Mouse (Mus musculus) hindbrain, embryonic 13.5 days (tissue): Measurements from ENCODE around the gene Gm28053. TPM values are rescaled to one million over a fixed set of nuclear protein-coding genes. Genes with fewer than 3 reads are reported as not detected.
A peak's percentile ranks its signal among the peaks of the same experiment; 100 is the strongest.

ENCODE experiments used
- ATAC-seq: fragments of 200-750 bp; cut with Nextera tagmentation; 2 replicates; pipeline ENCODE4 v1.8.0; 2017; ENCODE audit warnings: moderate TSS enrichment; ENCODE audit not compliant: low FRiP score
- H3K27ac ChIP-seq: fragments of 300-500 bp; sonication (generic); 2 replicates; pipeline ENCODE4 v1.5.1; 2015; ENCODE audit warnings: inconsistent platforms, mild to moderate bottlenecking, moderate library complexity
- H3K27me3 ChIP-seq: fragments of 300-500 bp; sonication (generic); 2 replicates; pipeline ENCODE4 v1.6.1; 2015; ENCODE audit warnings: mild to moderate bottlenecking, inconsistent platforms
- H3K36me3 ChIP-seq: fragments of 300-500 bp; sonication (generic); 2 replicates; pipeline ENCODE4 v1.6.1; 2015; ENCODE audit warnings: mild to moderate bottlenecking, inconsistent platforms
- H3K4me1 ChIP-seq: fragments of 300-500 bp; sonication (generic); replicated peaks from 2 replicates; pipeline ENCODE4 v1.6.1; 2015; ENCODE audit warnings: inconsistent platforms
- H3K4me2 ChIP-seq: fragments of 300-500 bp; sonication (generic); 2 replicates; pipeline ENCODE4 v1.6.1; 2015; ENCODE audit warnings: inconsistent platforms, mild to moderate bottlenecking, moderate library complexity
- H3K4me3 ChIP-seq: fragments of 300-500 bp; sonication (generic); 2 replicates; pipeline ENCODE4 v1.5.1; 2015; ENCODE audit warnings: mild to moderate bottlenecking, inconsistent platforms
- H3K9ac ChIP-seq: fragments of 300-500 bp; sonication (generic); 2 replicates; pipeline ENCODE4 v1.6.1; 2015; ENCODE audit warnings: mild to moderate bottlenecking, inconsistent platforms
- H3K9me3 ChIP-seq: fragments of 300-500 bp; sonication (generic); 2 replicates; pipeline ENCODE4 v1.6.1; 2016; ENCODE audit warnings: inconsistent platforms
- WGBS: fragments of 180-500 bp; shearing (Covaris S2); methylation state at CpG from one replicate; pipeline ENCODE4 v1.1.7; 2015; 5-methylcytosine and 5-hydroxymethylcytosine counted together
- polyA plus RNA-seq: library from polyadenylated mRNA; unstranded; fragments of >200 nt; fragmentation: Nextera tagmentation; extraction: Ambion mirVana; gene quantifications from 2 replicates; pipeline ENCODE4 v1.2.1, GENCODE M21; 2015

The Gm28053 gene
- polyA plus RNA-seq, 1 experiment from 2014 or later: not detected

- no peak for ATAC-seq
- WGBS: 72% methylated on average over 7 of the region's 7 CpGs
- H3K4me1 ChIP-seq: peaks cover 9% of the 10 kb centered on the region
- no peaks in the 10 kb centered on the region for H3K9me3 ChIP-seq
- no peak overlapping the region for H3K4me3 ChIP-seq
- H3K36me3 ChIP-seq: no peaks in the 10 kb centered on the region
- no peak overlapping the region for H3K27ac ChIP-seq
- H3K27me3 ChIP-seq: peaks cover 34% of the 10 kb centered on the region
- no peak overlapping the region for H3K9ac ChIP-seq
- no peak overlapping the region for H3K4me2 ChIP-seq
These were observed 28.9 kb downstream of the Gm28053 start for GRCm38 (mm10) chr6:48747091-48747966.

GRCm38 (mm10) chr6:48763567-48764270, 45.3 kb downstream of the Gm28053 start:
- no peak overlapping the region for H3K9ac ChIP-seq
- WGBS: 75% methylated on average over 7 of the region's 7 CpGs
- no peaks in the 10 kb centered on the region for H3K9me3 ChIP-seq
- no peaks in the 10 kb centered on the region for H3K36me3 ChIP-seq
- no peaks in the 10 kb centered on the region for H3K27me3 ChIP-seq
- H3K27ac ChIP-seq: no peak overlapping the region
- H3K4me2 ChIP-seq: no peak overlapping the region
- H3K4me3 ChIP-seq: no peak overlapping the region
- ATAC-seq: no peak
- no peaks in the 10 kb centered on the region for H3K4me1 ChIP-seq

- no peak overlapping the region for H3K4me2 ChIP-seq
- H3K36me3 ChIP-seq: no peaks in the 10 kb centered on the region
- no peaks in the 10 kb centered on the region for H3K9me3 ChIP-seq
- no peak overlapping the region for H3K4me3 ChIP-seq
- 97% methylated on average over 10 of the region's 10 CpGs for WGBS
- H3K4me1 ChIP-seq: no peaks in the 10 kb centered on the region
- ATAC-seq: no peak
- no peak overlapping the region for H3K9ac ChIP-seq
- H3K27me3 ChIP-seq: no peaks in the 10 kb centered on the region
- no peak overlapping the region for H3K27ac ChIP-seq
These were observed 46.1 kb downstream of the Gm28053 start for GRCm38 (mm10) chr6:48764496-48764895.

GRCm38 (mm10) chr6:48768178-48768869, 49.9 kb downstream of the Gm28053 start:
- H3K4me2 ChIP-seq: no peak overlapping the region
- no peaks in the 10 kb centered on the region for H3K4me1 ChIP-seq
- no peak overlapping the region for H3K9ac ChIP-seq
- 76% methylated on average over 9 of the region's 9 CpGs for WGBS
- H3K9me3 ChIP-seq: no peaks in the 10 kb centered on the region
- H3K4me3 ChIP-seq: no peak overlapping the region
- H3K27me3 ChIP-seq: no peaks in the 10 kb centered on the region
- H3K27ac ChIP-seq: no peak overlapping the region
- no peak for ATAC-seq
- H3K36me3 ChIP-seq: no peaks in the 10 kb centered on the region

GRCm38 (mm10) chr6:48768933-48769332, 50.5 kb downstream of the Gm28053 start:
- no peak overlapping the region for H3K4me3 ChIP-seq
- H3K9ac ChIP-seq: no peak overlapping the region
- ATAC-seq: no peak
- 95% methylated on average over 3 of the region's 3 CpGs for WGBS
- no peak overlapping the region for H3K4me2 ChIP-seq
- no peaks in the 10 kb centered on the region for H3K36me3 ChIP-seq
- H3K27me3 ChIP-seq: no peaks in the 10 kb centered on the region
- H3K27ac ChIP-seq: no peak overlapping the region
- no peaks in the 10 kb centered on the region for H3K9me3 ChIP-seq
- no peaks in the 10 kb centered on the region for H3K4me1 ChIP-seq

GRCm38 (mm10) chr6:48770696-48771095, 52.3 kb downstream of the Gm28053 start, which contains the start of gene Gimap3:
Gimap3 (minus strand) TSS chr6:48770851.
- WGBS: 89% methylated on average over 3 of the region's 3 CpGs
- ATAC-seq: no peak
- no peaks in the 10 kb centered on the region for H3K9me3 ChIP-seq
- no peak within 1 kb of the TSS for H3K27ac ChIP-seq
- no peaks in the 10 kb centered on the region for H3K27me3 ChIP-seq
- no peaks in the 10 kb centered on the region for H3K36me3 ChIP-seq
- no peaks in the 10 kb centered on the region for H3K4me1 ChIP-seq
- no peak within 1 kb of the TSS for H3K4me3 ChIP-seq
- no peak within 1 kb of the TSS for H3K4me2 ChIP-seq
- no peak within 1 kb of the TSS for H3K9ac ChIP-seq

GRCm38 (mm10) chr6:48772030-48772429, 53.6 kb downstream of the Gm28053 start:
- Histone ChIP-seq H3K9me3 (no peaks in the 10 kb centered on the region), H3K4me2 (no peak overlapping the region), H3K4me3 (no peak overlapping the region), H3K27me3 (no peaks in the 10 kb centered on the region), H3K36me3 (no peaks in the 10 kb centered on the region), H3K27ac (no peak overlapping the region), H3K4me1 (no peaks in the 10 kb centered on the region), H3K9ac (no peak overlapping the region)
- 0 out of 2 replicates have a peak, but pooled peaks have one; percentile 52 for ATAC-seq
- WGBS: 13% methylated on average over 8 of the region's 8 CpGs

GRCm38 (mm10) chr6:48784406-48784805, 66.0 kb downstream of the Gm28053 start:
- Histone ChIP-seq H3K27me3 (no peaks in the 10 kb centered on the region), H3K36me3 (no peaks in the 10 kb centered on the region), H3K9me3 (0 out of 2 replicates have a peak, but pooled peaks cover 5% of the 10 kb centered on the region), H3K27ac (no peak overlapping the region), H3K4me3 (no peak overlapping the region), H3K4me2 (no peak overlapping the region), H3K4me1 (no peaks in the 10 kb centered on the region), H3K9ac (no peak overlapping the region)
- 84% methylated on average over 1 of the region's 1 CpGs for WGBS
- ATAC-seq: no peak

- Histone ChIP-seq H3K4me1 (no peaks in the 10 kb centered on the region), H3K4me3 (no peak overlapping the region), H3K27me3 (no peaks in the 10 kb centered on the region), H3K4me2 (no peak overlapping the region), H3K9ac (no peak overlapping the region), H3K27ac (no peak overlapping the region), H3K9me3 (0 out of 2 replicates have a peak, but pooled peaks cover 5% of the 10 kb centered on the region), H3K36me3 (no peaks in the 10 kb centered on the region)
- 88% methylated on average over 1 of the region's 1 CpGs for WGBS
- ATAC-seq: no peak
These were observed 66.8 kb downstream of the Gm28053 start for GRCm38 (mm10) chr6:48785189-48785588.

GRCm38 (mm10) chr6:48785601-48786000, 67.2 kb downstream of the Gm28053 start:
- Histone ChIP-seq H3K27ac (no peak overlapping the region), H3K4me2 (no peak overlapping the region), H3K36me3 (no peaks in the 10 kb centered on the region), H3K27me3 (no peaks in the 10 kb centered on the region), H3K4me1 (no peaks in the 10 kb centered on the region), H3K9me3 (0 out of 2 replicates have a peak, but pooled peaks cover 3% of the 10 kb centered on the region), H3K4me3 (no peak overlapping the region), H3K9ac (no peak overlapping the region)
- 84% methylated on average over 2 of the region's 2 CpGs for WGBS
- ATAC-seq: no peak

GRCm38 (mm10) chr6:48787867-48788266, 69.5 kb downstream of the Gm28053 start:
- H3K9ac ChIP-seq: no peak overlapping the region
- H3K4me1 ChIP-seq: no peaks in the 10 kb centered on the region
- no peak for ATAC-seq
- H3K4me2 ChIP-seq: no peak overlapping the region
- H3K27ac ChIP-seq: no peak overlapping the region
- no peaks in the 10 kb centered on the region for H3K9me3 ChIP-seq
- no peaks in the 10 kb centered on the region for H3K27me3 ChIP-seq
- no peak overlapping the region for H3K4me3 ChIP-seq
- WGBS: 92% methylated on average over 2 of the region's 2 CpGs
- no peaks in the 10 kb centered on the region for H3K36me3 ChIP-seq

GRCm38 (mm10) chr6:48801897-48802296, 83.5 kb downstream of the Gm28053 start:
- no peaks in the 10 kb centered on the region for H3K36me3 ChIP-seq
- 91% methylated on average over 1 of the region's 1 CpGs for WGBS
- no peak overlapping the region for H3K27ac ChIP-seq
- no peak overlapping the region for H3K4me3 ChIP-seq
- no peaks in the 10 kb centered on the region for H3K4me1 ChIP-seq
- no peak overlapping the region for H3K9ac ChIP-seq
- 0 out of 2 replicates have a peak, but pooled peaks cover 5% of the 10 kb centered on the region for H3K9me3 ChIP-seq
- H3K27me3 ChIP-seq: no peaks in the 10 kb centered on the region
- ATAC-seq: no peak
- no peak overlapping the region for H3K4me2 ChIP-seq
